Mouse (Mus musculus) adrenal gland, postnatal 36 days (tissue): Measurements from ENCODE around the gene Zfr. TPM values are rescaled to one million over a fixed set of nuclear protein-coding genes. Genes with fewer than 3 reads are reported as not detected.
"Not testable (repeated sequence)": the region's sequence is repeated elsewhere in the genome, so short reads cannot be mapped to it uniquely, and the experiment has no call there.

Source experiments
- DNase-seq, 2 experiments: peaks; one replicate each; pipeline ENCODE4 v3.0.0; 2021; ENCODE audit warnings: mixed read lengths in 1 of 2
- total RNA-seq, 2 experiments: library from RNA; stranded (reverse); gene quantifications; 2 replicates each; pipeline ENCODE4 v1.2.3; 2021

Zfr gene
- total RNA-seq, 2 experiments from 2014 or later: 117 to 215 TPM

DNA sequence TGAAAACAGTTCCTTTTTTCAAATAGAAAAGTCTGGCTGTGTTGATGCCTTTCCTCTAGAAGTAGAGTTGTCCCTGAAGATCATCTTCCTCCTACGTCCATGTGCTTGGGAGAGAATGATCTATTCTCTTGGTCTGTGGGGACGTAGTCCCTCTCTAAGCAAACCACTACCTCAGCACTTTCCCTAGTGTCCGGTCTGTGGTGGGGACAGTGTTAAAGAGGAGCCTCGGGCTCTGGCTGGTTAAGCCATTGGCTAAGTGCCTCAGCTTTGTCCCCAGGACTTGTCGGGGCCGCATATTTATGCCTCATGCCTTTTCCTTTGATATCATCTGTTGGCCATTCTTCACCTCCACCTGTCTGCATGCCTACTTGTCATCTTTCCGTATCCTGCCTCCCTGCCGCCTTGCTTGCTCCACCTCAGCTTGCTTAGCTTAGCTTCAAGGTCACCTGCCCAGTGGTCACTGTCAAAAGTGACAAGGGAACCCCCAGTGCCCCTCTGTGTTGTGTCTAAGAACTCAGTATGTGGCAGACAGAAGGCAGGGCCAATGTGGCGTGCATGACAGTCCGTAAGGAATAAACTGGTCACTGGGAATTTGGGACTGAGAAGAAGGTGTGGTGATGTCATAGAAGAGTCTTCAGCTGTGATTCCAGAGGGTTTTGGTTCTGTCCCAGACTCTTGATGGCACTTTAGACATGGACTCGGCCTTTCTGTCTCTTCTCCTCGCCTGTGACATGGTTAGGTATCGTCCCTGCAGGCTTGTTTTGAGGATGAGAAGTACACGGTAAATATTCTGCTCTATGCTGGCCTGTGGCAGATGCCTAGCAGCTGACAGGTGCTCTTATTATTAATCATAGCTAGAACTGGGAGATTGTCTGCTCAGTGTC lies 97.1 kb downstream of the Zfr start:
- no peak for DNase-seq

DNA sequence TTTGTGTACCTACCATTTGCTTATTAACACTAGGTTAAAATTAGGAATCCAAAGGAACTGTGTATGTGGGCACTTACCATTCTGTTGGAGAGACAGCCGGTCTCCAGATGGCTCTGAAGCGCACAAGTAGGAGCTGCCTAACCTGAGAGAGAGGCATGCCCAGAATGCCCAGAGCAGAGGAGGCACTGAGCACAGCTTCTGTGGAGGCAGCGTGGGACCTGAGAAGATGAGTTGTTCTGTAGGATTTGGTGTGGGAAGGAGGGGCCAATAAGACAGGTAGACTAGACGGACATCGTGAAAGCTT lies 97.7 kb downstream of the Zfr start:
- no peak for DNase-seq

DNA sequence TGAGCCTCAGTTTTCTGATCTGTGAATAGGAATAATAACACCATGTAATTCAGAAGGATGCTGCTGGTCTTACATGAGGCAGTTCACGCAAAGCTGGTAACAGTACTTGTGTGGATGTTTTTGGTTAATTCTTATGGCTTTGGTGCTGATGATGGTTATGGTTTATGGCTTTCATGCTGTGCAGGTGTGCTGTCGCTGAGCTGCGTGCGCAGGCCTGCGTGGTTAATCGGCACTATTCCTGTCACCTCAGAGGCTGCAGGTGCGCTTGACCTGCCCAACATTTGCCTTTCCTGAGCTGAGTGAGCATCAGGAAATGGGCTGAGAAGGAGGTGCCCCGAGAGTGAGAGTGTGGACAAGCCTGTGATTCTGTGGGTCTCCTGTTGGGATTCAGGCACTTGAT lies 98.5 kb downstream of the Zfr start:
- no peak for DNase-seq

DNA sequence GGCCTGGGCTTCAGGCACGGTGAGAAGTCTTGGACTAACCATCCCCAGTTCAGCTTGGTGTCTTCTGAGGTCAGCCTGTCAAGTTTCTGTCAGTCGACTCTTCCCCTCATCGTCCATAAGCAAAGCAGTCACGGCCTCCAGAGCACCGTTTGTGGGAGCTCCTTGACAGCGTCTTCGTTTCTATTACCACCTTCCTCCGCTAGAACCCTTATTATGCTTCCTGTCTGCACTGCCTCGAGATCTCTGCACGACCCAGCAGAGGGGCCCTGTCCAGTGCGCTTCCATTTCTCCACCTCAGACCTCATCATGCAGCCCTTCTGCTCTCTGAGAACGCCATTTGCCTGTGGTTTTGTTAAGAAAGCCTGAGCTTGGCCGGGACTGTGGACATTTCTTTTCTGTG lies 99.2 kb downstream of the Zfr start:
- DNase-seq: no peak

DNA sequence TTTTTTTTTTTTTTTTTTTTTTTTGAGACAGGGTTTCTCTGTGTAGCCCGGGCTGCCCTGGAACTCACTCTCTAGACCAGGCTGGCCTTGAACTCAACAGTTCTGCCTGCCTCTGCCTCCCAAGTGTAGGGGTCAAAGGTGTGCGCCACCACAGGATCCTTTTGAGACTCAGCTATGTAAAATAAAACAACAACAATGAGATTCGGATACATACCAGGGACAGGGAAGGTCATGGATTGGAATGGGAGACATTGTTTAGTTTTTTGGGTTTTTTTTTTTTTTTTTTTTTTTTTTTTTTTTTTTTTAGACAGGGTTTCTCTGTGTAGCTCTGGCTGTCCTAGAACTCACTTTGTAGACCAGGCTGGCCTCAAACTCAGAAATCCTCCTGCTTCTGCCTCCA lies 99.7 kb downstream of the Zfr start:
- DNase-seq: not testable (repeated sequence)

DNA sequence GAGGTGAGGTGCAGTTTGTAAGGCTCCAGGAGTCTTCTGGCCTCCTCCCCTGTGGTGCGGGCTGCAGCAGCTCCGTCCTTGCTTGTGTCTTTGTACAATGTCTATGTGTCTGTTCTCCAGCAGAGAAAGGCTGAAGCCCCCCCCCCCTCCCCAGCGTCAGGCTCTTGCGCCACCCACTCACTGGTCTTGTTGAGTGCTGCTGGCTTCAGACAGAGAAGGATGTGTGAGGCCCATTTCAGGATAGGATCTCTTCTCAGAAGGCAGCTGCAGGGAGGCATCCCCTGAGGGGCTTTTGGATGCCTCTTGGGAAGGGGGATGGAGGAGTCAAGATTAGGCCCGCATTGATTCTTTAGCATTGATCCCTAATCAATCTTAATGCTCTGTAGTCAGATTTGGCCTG lies 100.2 kb downstream of the Zfr start:
- DNase-seq: no peak

DNA sequence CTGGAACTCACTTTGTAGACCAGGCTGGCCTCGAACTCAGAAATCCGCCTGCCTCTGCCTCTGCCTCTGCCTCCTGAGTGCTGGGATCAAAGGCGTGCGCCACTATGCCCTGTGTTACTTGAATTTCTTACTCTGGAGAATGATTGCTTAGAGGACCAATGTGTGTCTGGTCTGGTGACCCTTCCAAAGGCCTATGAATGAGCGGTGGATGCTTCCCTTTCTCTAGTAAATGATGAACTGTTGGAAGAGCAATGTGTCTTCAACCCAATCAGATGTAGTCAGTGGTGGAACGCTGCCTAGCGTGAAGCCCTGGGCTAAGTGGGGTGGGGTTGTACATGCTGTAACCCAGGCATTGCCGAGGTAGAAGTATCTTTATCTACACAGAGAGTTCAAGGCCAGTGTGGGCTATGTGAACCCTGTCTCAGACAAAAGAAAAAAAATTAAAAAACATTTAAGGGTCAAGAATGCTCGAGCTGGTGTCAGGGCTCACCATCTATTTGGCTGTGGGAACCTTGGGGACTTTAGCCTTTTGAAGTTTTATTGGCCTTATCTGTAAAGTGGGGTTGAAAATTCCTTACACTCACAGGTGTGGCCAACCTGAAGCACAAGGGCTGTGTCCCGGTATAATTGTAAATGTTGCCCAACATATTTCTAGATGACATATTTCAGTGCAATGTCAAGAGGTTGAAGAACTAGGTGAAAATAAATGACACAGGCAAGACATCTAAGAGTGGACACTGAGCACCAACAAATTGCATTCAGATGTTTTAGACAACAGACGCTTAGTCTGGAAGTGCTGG lies 101.2 kb downstream of the Zfr start:
- no peak for DNase-seq

DNA sequence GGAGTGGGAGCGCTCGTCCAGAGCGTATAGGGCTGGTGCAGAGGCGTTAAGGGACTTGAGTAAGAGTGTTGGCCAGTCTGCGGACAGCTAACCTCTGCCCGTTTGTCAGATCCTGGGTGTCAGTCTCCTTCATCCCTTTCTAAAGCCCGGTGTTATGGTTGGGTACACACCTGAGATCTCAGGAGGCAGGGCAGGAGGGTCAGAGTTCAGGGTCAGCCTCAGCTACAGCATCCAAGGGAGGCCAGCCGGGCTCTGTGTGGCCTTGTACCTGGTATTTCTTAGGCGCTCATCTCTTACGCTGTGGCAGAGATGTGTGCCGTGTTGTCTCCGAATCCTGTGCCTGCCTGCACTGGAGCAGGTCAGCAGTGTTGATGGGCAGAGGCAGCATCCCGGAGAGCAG lies 103.5 kb downstream of the Zfr start:
- DNase-seq: no peak

DNA sequence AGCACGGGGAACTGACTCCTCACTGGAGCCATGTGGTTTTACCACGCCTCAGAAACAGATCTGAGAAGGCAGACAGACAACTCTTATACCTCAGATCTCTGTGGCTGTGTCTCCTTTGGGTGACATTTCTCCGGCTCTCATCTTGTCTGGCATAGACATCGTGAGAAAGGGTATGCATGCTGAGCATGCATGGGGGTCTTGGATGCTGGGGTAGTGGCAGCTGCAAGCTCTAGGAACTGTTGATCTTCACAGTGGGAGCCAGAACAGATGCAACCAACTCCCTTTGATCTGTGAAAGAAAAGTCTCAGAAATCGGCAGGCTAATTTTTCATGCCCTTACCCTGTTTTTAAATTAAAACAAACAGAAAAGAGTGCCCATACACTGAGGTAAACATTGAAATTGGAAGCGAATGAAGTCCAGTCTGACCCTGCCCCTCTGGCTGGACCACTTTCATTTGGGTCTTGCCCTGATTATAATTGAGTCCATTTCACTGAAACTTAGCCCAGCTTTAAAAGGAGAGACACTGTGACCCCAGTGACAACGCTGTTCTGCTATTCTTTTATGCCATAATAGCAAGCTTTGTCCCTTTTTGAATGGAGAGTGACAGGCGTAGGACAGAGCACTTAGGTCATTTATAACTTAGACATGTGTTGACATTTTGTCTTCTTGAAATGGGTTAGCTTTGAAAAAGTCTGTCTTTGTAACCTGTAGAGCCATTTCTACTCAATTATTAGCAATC lies 105.1 kb downstream of the Zfr start:
- DNase-seq: no peak

DNA sequence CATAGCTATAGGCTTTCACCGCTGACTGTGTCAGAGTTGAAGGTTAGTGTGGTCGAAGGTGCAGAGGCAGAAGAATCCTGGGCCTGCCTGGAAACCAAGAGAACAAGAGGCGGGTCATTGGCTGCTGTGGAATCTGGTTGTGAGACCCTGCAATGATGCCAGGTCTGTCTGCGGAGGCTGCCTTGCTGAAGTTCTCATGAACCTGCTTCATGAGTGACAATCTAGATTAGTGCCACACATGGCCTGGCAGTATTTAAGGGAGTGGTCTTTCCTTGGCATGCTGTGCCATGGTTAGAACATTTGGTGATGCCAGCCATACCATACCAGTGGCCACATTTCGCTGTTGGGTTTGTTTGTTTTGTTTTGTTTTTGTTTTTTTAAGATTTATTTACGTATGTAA lies 105.8 kb downstream of the Zfr start:
- DNase-seq: no peak

DNA sequence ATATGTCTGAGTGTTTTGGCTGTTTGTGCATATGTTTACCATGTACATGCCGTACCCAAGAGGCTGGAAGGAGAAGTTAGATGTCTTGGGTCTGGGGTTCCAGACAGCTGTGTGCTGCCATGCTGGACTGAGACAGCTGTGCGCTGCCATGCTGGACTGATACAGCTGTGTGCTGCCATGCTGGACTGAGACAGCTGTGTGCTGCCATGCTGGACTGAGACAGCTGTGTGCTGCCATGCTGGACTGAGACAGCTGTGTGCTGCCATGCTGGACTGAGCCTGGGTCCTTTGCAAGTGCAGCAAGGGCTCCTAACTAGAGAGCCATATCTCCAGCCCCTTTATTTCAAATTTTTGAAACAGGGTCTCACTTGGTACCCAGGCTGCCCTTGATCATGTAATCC lies 106.6 kb downstream of the Zfr start:
- no peak for DNase-seq

DNA sequence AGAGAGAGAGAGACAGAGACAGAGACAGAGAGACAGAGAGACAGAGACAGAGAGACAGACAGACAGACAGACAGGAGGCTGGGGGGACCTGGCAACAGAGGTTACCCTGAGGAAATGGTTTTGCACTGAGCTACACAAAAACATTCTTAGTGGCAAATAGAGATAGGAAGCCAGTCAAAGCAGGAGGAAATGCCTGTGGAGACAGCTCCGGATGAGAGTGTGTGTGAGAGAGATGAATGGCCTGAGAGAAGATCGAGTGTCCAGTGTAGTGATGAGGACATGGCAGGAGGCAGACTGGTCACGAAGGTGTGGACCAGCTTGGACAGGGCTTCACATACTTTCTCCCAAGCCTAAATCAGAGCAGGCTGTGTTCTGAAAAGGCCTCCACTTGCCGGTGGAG lies 107.4 kb downstream of the Zfr start:
- DNase-seq: no peak

DNA sequence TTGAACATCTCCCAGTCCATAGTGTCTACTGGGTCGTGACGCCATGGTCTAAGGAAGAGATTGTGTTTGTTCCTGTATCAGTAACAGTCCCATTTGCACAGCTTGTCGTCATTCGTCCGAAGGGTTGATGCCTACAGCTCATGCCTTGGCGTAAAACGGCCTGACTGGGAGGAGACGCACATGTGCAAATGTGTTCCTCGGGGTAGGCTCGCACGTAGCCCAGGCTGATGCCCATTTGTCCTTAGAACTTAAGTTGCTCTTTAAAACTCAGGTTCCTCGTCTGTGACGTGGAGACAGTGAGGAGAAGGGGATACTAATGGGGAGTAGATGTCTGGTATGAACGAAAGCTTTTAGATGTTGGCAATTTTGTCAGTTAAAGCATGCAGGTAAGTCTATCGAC lies 109.3 kb downstream of the Zfr start:
- DNase-seq: no peak

DNA sequence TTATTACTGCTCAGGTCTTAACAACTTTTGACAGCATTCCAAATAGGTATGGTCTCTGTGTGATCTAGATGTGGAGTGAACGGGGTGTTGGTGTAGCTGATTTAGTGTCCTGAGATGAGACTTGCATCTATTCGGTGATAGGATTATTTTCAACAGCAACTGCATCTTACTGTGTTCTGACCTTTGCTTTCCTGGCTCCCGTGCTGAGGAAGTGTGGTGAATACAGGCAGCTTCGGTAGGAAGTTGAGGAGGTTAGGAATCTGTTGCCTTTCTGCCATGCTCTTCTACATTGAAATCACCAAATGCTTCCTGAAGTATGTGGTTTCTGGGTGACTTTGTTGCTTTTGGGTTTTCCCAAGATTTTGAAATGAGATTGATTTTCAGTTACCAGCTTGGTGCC lies 109.7 kb downstream of the Zfr start:
- DNase-seq: no peak

DNA sequence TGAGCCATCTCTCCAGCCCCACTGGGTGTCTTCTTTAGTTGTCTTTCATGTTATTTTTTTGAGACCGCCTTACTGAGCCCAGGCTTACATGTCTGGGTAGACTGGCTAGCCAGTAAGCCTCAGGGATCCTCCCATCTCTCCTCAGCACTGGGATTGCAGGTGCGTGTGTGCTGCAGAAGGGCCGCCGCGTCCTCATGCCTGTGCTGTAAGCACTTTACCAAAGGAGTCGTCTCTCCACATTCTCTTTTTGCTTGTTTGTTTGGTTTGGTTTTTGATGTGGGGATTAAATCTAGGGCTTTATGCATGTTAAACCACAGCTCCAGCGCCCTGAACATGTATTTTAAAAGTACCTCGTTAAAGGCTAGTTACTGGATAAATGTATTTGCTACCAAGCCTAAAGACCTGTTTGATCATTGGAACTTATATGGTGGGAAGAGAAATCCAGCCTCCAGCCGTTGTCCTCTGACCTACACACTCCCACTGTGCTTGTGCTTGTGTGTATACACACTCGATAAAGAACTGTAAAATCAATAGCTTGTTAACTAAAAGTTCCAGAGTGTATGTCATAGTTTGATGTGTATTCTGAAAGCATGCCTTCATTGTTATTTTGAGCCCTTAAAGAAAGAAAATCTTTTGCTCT lies 112.1 kb downstream of the Zfr start:
- no peak for DNase-seq

DNA sequence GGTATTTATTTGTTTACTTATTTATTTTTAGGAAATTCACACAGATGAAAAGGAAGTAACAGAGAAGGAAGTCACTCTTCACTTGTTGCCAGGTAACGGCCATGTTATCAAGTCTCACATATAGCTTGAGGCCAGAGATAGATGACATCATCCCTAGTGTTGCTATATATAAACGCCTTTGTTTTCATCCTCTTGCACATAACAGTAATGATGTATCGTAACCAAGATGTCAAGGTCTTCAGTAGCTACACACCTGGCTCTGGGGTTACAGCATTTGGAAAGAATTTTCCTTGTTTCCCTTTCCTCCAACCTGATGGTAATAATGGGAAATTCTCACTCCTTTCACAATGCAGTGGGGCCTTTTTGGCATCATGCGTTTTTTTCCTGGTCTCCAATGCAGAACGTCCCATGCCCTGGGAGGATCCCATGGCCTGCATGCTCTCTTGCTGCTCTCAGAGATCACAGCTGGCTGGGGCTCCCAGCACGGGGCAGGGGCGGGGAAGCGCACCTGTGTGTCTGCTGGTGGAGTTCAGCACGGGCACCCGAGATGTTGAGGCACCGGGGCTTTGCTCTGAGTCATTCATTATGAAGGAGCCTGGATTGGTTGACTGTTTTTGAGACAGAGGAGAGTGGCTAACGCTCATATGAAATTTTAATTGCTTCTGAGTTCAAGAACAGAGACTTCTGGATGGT lies 112.8 kb downstream of the Zfr start:
- DNase-seq: no peak

DNA sequence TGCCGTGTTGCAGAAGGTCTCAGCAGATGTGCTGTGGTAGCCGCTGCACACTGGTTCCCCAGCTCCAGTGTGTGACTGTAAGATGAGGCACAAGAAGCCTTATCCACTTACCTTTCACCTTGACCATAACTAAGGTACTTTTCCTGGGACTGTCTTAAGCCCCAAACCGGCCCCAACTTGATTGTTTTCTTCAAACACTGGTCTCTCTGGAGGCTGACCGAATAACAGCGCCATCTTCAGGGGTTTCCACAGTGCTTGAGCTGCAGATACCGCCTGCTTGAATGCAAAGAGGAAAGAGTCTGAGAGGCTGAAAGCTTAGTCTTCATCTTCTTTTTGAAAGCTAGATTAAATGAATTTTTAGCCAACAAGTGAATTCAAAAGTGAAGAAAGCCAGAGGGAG lies 113.8 kb downstream of the Zfr start:
- no peak for DNase-seq

DNA sequence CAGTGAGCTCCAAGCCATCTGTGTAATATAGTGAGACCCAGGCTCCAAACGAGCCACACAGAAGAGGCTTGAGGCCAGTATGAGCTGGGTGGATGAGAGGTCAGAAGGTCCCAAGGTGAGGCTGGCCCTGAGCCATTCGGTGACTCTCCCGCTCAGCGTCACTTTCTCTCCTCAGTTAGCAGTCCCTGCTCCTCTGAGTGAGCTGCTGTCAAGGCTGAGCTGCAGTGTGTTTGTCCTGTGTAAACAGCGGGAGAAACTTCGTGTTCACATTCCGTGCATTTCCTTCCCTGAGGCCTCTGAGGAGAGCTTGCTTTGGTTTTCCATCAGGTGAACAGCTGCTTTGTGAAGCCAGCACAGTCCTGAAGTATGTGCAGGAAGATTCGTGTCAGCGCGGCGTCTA lies 114.8 kb downstream of the Zfr start:
- no peak for DNase-seq

DNA sequence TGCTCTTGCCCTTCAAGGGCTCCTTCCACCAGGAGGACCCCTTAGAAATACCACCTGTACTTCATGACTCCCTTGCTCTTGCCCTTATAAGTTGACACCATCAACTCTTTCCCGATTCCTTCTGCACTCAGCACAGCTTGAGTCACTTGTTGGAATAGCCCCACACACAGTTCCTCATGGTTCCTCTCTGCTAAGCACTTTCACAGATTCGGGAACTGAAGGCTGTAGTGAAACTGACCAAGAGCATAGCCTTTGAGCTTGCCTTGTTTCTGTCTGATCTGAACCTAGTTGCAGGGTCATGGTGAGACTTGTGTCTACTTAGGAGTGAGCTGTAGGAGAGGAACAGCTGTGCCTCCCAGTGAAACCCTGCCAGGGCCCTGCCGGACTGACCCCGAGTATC lies 115.4 kb downstream of the Zfr start:
- DNase-seq: no peak
